Mouse (Mus musculus) stomach, postnatal 0 days (tissue): ENCODE results near the gene Abcg2. TPM values are rescaled to one million over a fixed set of nuclear protein-coding genes. Genes with fewer than 3 reads are reported as not detected.

Experiments used
- ATAC-seq: fragments of 200-750 bp; cut with Nextera tagmentation; 2 replicates; pipeline ENCODE4 v1.8.0; 2017; ENCODE audit not compliant: low FRiP score, low TSS enrichment
- DNase-seq: peaks from one replicate; pipeline ENCODE4 v3.0.0-alpha.2; 2016; ENCODE audit warnings: low spot score
- H3K27ac ChIP-seq: fragments of 300-500 bp; sonication (generic); replicated peaks from 2 replicates; pipeline ENCODE4 v1.5.1; 2014; ENCODE audit warnings: mild to moderate bottlenecking, control low read depth
- H3K27me3 ChIP-seq: fragments of 300-500 bp; sonication (generic); 2 replicates; pipeline ENCODE4 v1.6.1; 2014; ENCODE audit warnings: low read length; ENCODE audit not compliant: control insufficient read depth, insufficient read depth
- H3K36me3 ChIP-seq: fragments of 300-500 bp; sonication (generic); 2 replicates; pipeline ENCODE4 v1.6.1; 2014; ENCODE audit warnings: low read length, mixed read lengths; ENCODE audit not compliant: control insufficient read depth, insufficient read depth
- H3K4me1 ChIP-seq: fragments of 300-500 bp; sonication (generic); replicated peaks from 2 replicates; pipeline ENCODE4 v1.6.1; 2014; ENCODE audit warnings: antibody characterized with exemption; ENCODE audit not compliant: control insufficient read depth, insufficient read depth
- H3K4me2 ChIP-seq: fragments of 300-500 bp; sonication (generic); replicated peaks from 2 replicates; pipeline ENCODE4 v1.6.1; 2014; ENCODE audit warnings: low read depth, mild to moderate bottlenecking, control low read depth, moderate library complexity
- H3K4me3 ChIP-seq: fragments of 300-500 bp; sonication (generic); 2 replicates; pipeline ENCODE4 v1.5.1; 2014; ENCODE audit warnings: low read depth, low read length, control low read depth
- H3K9ac ChIP-seq: fragments of 300-500 bp; sonication (generic); 2 replicates; pipeline ENCODE4 v1.6.1; 2014; ENCODE audit warnings: mild to moderate bottlenecking, low read length, control low read depth, mixed read lengths
- H3K9me3 ChIP-seq: fragments of 300-500 bp; sonication (generic); 2 replicates; pipeline ENCODE4 v1.6.1; 2016; ENCODE audit warnings: low read length; ENCODE audit not compliant: control insufficient read depth
- CTCF ChIP-seq: IDR thresholded peaks from 2 replicates; pipeline ENCODE4 v1.5.1; 2016; ENCODE audit warnings: antibody characterized with exemption, low read depth, mild to moderate bottlenecking, moderate library complexity
- EP300 ChIP-seq: optimal IDR thresholded peaks from 2 replicates; pipeline ENCODE3; 2016; ENCODE audit warnings: antibody characterized with exemption
- WGBS: fragments of 180-500 bp; shearing (Covaris S2); extraction: QIAGEN DNeasy Blood & Tissue Kit; methylation state at CpG from one replicate; pipeline ENCODE4 v1.1.7; 2014; 5-methylcytosine and 5-hydroxymethylcytosine counted together
- polyA plus RNA-seq: library from polyadenylated mRNA; unstranded; fragments of >200 nt; fragmentation: Nextera tagmentation; extraction: Ambion mirVana; gene quantifications from 2 replicates; pipeline ENCODE4 v1.2.1, GENCODE M21; 2015

The Abcg2 gene
- polyA plus RNA-seq, 1 experiment from 2014 or later: 19.2 TPM

- Histone ChIP-seq H3K27ac (no peak overlapping the region), H3K27me3 (no peaks in the 10 kb centered on the region), H3K9ac (no peak overlapping the region), H3K4me1 (no peaks in the 10 kb centered on the region), H3K4me2 (no peak overlapping the region), H3K36me3 (no peaks in the 10 kb centered on the region), H3K4me3 (no peak overlapping the region), H3K9me3 (peaks cover 4% of the 10 kb centered on the region)
- DNase-seq (no peak), ATAC-seq (no peak)
- 64% methylated on average over 2 of the region's 2 CpGs for WGBS
- no peak for TF ChIP-seq CTCF
- no peak for TF ChIP-seq EP300
These were observed 24.1 kb downstream of the Abcg2 start for GRCm38 (mm10) chr6:58608422-58608821.

GRCm38 (mm10) chr6:58609919-58610759 lies 25.8 kb downstream of the Abcg2 start:
- no peak for DNase-seq
- TF ChIP-seq CTCF: no peak
- Histone ChIP-seq H3K27ac (no peak overlapping the region), H3K27me3 (no peaks in the 10 kb centered on the region), H3K4me2 (no peak overlapping the region), H3K9ac (no peak overlapping the region), H3K4me3 (no peak overlapping the region), H3K36me3 (no peaks in the 10 kb centered on the region), H3K4me1 (no peaks in the 10 kb centered on the region), H3K9me3 (peaks cover 4% of the 10 kb centered on the region)
- peak; percentile 44 for ATAC-seq
- 70% methylated on average over 6 of the region's 6 CpGs for WGBS

- ATAC-seq (peak; percentile 88), DNase-seq (no peak)
- Histone ChIP-seq H3K4me2 (no peak overlapping the region), H3K27ac (no peak overlapping the region), H3K4me3 (no peak overlapping the region), H3K9ac (no peak overlapping the region), H3K36me3 (no peaks in the 10 kb centered on the region), H3K4me1 (no peaks in the 10 kb centered on the region), H3K27me3 (no peaks in the 10 kb centered on the region), H3K9me3 (peaks cover 4% of the 10 kb centered on the region)
- WGBS: 59% methylated on average over 4 of the region's 4 CpGs
- TF ChIP-seq CTCF (no peak), EP300 (no peak)
These were observed 26.7 kb downstream of the Abcg2 start for GRCm38 (mm10) chr6:58610760-58611654.

GRCm38 (mm10) chr6:58624126-58624525 lies 39.8 kb downstream of the Abcg2 start:
- ATAC-seq (no peak), DNase-seq (no peak)
- no peak overlapping the region for H3K9ac ChIP-seq
- no peak overlapping the region for H3K27ac ChIP-seq
- no peak overlapping the region for H3K4me2 ChIP-seq
- H3K4me1 ChIP-seq: no peaks in the 10 kb centered on the region
- no peak overlapping the region for H3K4me3 ChIP-seq
- TF ChIP-seq CTCF: no peak
- no peak for TF ChIP-seq EP300
- H3K27me3 ChIP-seq: no peaks in the 10 kb centered on the region
- no peaks in the 10 kb centered on the region for H3K9me3 ChIP-seq
- H3K36me3 ChIP-seq: no peaks in the 10 kb centered on the region
- 81% methylated on average over 5 of the region's 5 CpGs for WGBS

DNA sequence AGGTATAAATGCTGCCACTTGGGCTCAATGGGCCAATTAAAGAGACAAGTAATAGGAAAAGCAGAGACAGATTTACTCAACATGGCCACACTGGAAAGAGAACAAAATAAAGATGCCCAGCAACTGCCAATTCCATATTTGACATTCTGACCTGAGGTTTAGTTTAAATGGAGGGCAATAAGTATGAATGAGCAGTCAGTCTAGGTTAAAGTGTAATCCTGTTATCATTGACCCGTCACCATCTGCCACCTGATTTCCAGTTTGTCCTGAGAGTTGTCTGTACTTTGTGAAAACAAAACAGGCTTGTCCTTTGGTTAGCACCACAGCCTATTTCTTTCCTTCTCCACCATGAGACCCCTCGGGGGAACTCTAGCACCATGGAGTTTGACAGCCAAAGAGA lies 44.9 kb downstream of the Abcg2 start:
- no peak overlapping the region for H3K4me3 ChIP-seq
- H3K9me3 ChIP-seq: no peaks in the 10 kb centered on the region
- no peak overlapping the region for H3K27ac ChIP-seq
- H3K27me3 ChIP-seq: no peaks in the 10 kb centered on the region
- no peak overlapping the region for H3K4me2 ChIP-seq
- ATAC-seq (no peak), DNase-seq (no peak)
- H3K9ac ChIP-seq: no peak overlapping the region
- WGBS: 73% methylated on average over 2 of the region's 2 CpGs
- H3K36me3 ChIP-seq: no peaks in the 10 kb centered on the region
- TF ChIP-seq CTCF (no peak), EP300 (no peak)
- no peaks in the 10 kb centered on the region for H3K4me1 ChIP-seq

- no peak overlapping the region for H3K4me3 ChIP-seq
- no peaks in the 10 kb centered on the region for H3K4me1 ChIP-seq
- no peak overlapping the region for H3K9ac ChIP-seq
- WGBS: 53% methylated on average over 3 of the region's 3 CpGs
- TF ChIP-seq EP300 (no peak), CTCF (no peak)
- no peaks in the 10 kb centered on the region for H3K36me3 ChIP-seq
- H3K9me3 ChIP-seq: no peaks in the 10 kb centered on the region
- ATAC-seq (no peak), DNase-seq (no peak)
- H3K27me3 ChIP-seq: no peaks in the 10 kb centered on the region
- no peak overlapping the region for H3K4me2 ChIP-seq
- no peak overlapping the region for H3K27ac ChIP-seq
These were observed 48.1 kb downstream of the Abcg2 start for GRCm38 (mm10) chr6:58632419-58632818.
